Mouse (Mus musculus) intestine, embryonic 16.5 days (tissue): Measurements from ENCODE around the gene Irf3. TPM values are rescaled to one million over a fixed set of nuclear protein-coding genes. Genes with fewer than 3 reads are reported as not detected.

Source experiments
- ATAC-seq: fragments of 200-750 bp; cut with Nextera tagmentation; 2 replicates; pipeline ENCODE4 v1.8.0; 2017; ENCODE audit warnings: moderate TSS enrichment, moderate library complexity
- H3K27ac ChIP-seq: fragments of 300-500 bp; sonication (generic); 2 replicates; pipeline ENCODE4 v1.5.1; 2014; ENCODE audit warnings: mild to moderate bottlenecking, low read length
- H3K27me3 ChIP-seq: fragments of 300-500 bp; sonication (generic); replicated peaks from 2 replicates; pipeline ENCODE4 v1.6.1; 2014; ENCODE audit warnings: low read length, control low read depth, mixed read lengths; ENCODE audit not compliant: control insufficient read depth, insufficient read depth
- H3K36me3 ChIP-seq: fragments of 300-500 bp; sonication (generic); 2 replicates; pipeline ENCODE4 v1.6.1; 2014; ENCODE audit warnings: low read length, control low read depth; ENCODE audit not compliant: control insufficient read depth, insufficient read depth
- H3K4me1 ChIP-seq: fragments of 300-500 bp; sonication (generic); 2 replicates; pipeline ENCODE4 v1.6.1; 2014; ENCODE audit warnings: low read length, control low read depth, mixed read lengths; ENCODE audit not compliant: control insufficient read depth, insufficient read depth
- H3K4me2 ChIP-seq: fragments of 300-500 bp; sonication (generic); 2 replicates; pipeline ENCODE4 v1.6.1; 2014; ENCODE audit warnings: low read depth, low read length, control low read depth
- H3K4me3 ChIP-seq: fragments of 300-500 bp; sonication (generic); 2 replicates; pipeline ENCODE4 v1.5.1; 2014; ENCODE audit warnings: mild to moderate bottlenecking, low read length
- H3K9ac ChIP-seq: fragments of 300-500 bp; sonication (generic); 2 replicates; pipeline ENCODE4 v1.6.1; 2014; ENCODE audit warnings: low read depth, low read length
- H3K9me3 ChIP-seq: fragments of 300-500 bp; sonication (generic); 2 replicates; pipeline ENCODE4 v1.6.1; 2016; ENCODE audit warnings: low read length, control low read depth; ENCODE audit not compliant: control insufficient read depth
- WGBS: fragments of 180-500 bp; shearing (Covaris S2); extraction: QIAGEN DNeasy Blood & Tissue Kit; methylation state at CpG from one replicate; pipeline ENCODE4 v1.1.7; 2014; 5-methylcytosine and 5-hydroxymethylcytosine counted together
- polyA plus RNA-seq: library from polyadenylated mRNA; unstranded; fragments of >200 nt; fragmentation: Nextera tagmentation; extraction: Ambion mirVana; gene quantifications from 2 replicates; pipeline ENCODE4 v1.2.1, GENCODE M21; 2015

Irf3 gene
- polyA plus RNA-seq, 1 experiment from 2014 or later, result 115 TPM

DNA sequence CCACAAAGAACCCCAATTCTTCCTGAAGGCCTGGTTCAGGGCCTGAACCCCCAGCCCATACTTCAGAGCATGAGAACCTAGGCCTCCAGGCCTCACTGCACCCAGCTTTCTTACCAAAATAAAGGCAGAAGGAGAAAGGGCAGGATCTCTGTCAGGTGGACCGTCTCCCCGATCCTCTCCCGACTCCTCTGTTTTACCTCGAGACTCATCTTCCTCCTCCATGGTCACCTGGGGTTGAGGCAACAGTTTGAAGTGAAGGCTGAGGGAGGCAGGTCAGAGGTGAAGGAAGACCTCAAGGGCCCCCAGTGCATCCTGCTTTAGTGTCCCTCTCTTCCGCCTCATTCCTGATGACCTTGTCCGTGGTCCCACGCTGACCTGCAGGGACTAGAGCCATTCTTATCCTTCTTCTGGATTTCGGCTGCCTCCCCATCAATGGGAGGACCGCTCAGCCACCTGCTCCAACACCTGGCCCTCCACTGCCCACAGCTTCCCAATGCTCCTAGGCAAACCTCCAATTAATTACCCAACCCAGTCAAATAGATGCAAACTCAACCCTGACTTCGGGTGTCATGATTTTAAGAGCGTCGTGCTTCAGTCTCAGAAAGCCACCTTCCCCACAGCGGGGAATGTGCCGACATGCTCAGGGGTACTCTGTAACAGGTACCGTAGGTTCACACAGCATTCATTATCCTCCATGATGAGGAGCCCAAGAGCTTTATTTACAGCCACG lies 16.1 kb downstream of the Irf3 start:
- H3K36me3 ChIP-seq, result peaks cover 22% of the 10 kb centered on the region
- 93% methylated on average over 16 of the region's 16 CpGs for WGBS
- no peak overlapping the region for H3K4me2 ChIP-seq
- no peaks in the 10 kb centered on the region for H3K27me3 ChIP-seq
- no peak overlapping the region for H3K27ac ChIP-seq
- H3K4me1 ChIP-seq, result peaks cover 15% of the 10 kb centered on the region
- ATAC-seq, result no peak
- H3K9ac ChIP-seq, result no peak overlapping the region
- no peaks in the 10 kb centered on the region for H3K9me3 ChIP-seq
- H3K4me3 ChIP-seq, result no peak overlapping the region

DNA sequence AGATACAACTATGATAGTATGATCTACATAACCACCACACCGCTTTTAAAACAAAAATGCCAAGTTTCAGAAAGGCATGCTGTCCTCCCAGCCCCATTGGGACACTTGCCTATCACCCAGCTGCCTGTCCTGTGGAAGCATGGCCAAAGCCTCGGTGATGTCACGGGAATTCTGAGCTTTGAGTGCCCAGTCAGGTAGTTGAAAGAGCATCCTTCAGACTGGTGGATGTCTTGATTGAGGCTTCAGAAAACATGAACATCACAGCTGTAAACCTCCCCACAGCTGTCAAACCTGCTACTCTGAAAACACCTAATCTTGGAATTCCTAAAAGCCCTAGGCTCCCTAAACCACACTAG lies 16.6 kb downstream of the Irf3 start:
- 0 out of 2 replicates have a peak overlapping the region, but pooled peaks have one; percentile 27 for H3K9ac ChIP-seq
- H3K4me2 ChIP-seq, result no peak overlapping the region
- peaks cover 20% of the 10 kb centered on the region for H3K4me1 ChIP-seq
- peaks cover 18% of the 10 kb centered on the region for H3K36me3 ChIP-seq
- no peak for ATAC-seq
- H3K9me3 ChIP-seq, result no peaks in the 10 kb centered on the region
- WGBS, result 95% methylated on average over 3 of the region's 3 CpGs
- H3K4me3 ChIP-seq, result no peak overlapping the region
- no peaks in the 10 kb centered on the region for H3K27me3 ChIP-seq
- H3K27ac ChIP-seq, result no peak overlapping the region

- Histone ChIP-seq H3K9ac (peak overlapping the region; percentile 99), H3K4me3 (peak overlapping the region; percentile 97), H3K36me3 (peaks cover 18% of the 10 kb centered on the region), H3K4me2 (peak overlapping the region; percentile 80), H3K9me3 (no peaks in the 10 kb centered on the region), H3K27ac (peak overlapping the region; percentile 100), H3K27me3 (no peaks in the 10 kb centered on the region), H3K4me1 (peaks cover 21% of the 10 kb centered on the region)
- no peak for ATAC-seq
- 2% methylated on average over 20 of the region's 20 CpGs for WGBS
Observed at GRCm38 (mm10) chr7:45015344-45015956, 18.0 kb downstream of the Irf3 start.

DNA sequence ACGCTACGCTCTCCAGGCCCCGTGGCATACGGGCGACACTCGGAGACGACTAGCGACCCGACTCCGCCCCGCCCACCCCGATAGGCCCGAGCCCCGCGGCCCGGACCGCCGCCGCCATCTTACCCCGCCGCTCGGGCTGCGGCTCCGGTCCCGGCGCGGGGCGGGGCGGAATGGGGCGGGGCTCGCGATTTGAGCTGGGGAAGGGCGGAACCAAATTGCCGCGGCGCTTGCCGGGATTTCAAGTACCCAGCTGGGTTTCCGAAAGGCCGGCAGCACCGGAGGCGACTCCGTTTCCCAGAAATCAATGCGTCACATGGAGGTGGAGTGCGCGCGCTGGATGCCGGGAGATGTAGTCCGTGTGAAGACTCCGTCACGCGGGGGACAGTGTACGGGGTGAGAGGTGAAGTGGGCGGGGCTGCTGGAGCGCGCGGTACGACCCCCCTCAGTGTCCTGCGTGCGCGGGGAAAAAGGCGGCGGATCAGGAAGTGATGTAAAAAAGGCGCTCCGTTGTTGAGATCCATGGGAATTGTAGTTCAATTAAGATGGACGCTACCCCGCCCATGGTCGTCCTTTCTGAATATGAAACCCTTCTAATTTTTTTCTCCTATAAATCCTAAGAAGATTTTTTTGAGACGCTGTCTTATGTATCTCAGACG lies 18.6 kb downstream of the Irf3 start, which contains the start of gene Scaf1:
Gene Scaf1, minus strand, starts transcription at position 407 of the 656 bp plus-strand sequence.
- peak within 1 kb of the TSS; percentile 80 for H3K4me2 ChIP-seq
- WGBS, result under 1% methylated on average over 69 of the region's 69 CpGs
- H3K9me3 ChIP-seq, result no peaks in the 10 kb centered on the region
- peak; percentile 83 for ATAC-seq
- H3K4me3 ChIP-seq, result peak within 1 kb of the TSS; percentile 97
- H3K27ac ChIP-seq, result peak within 1 kb of the TSS; percentile 100
- H3K36me3 ChIP-seq, result peaks cover 18% of the 10 kb centered on the region
- H3K9ac ChIP-seq, result peak within 1 kb of the TSS; percentile 99
- no peaks in the 10 kb centered on the region for H3K27me3 ChIP-seq
- peaks cover 21% of the 10 kb centered on the region for H3K4me1 ChIP-seq

- Histone ChIP-seq H3K4me2 (peak overlapping the region; percentile 77), H3K9me3 (no peaks in the 10 kb centered on the region), H3K27me3 (no peaks in the 10 kb centered on the region), H3K36me3 (peaks cover 12% of the 10 kb centered on the region), H3K4me3 (peak overlapping the region; percentile 97), H3K27ac (peak overlapping the region; percentile 100), H3K9ac (peak overlapping the region; percentile 99), H3K4me1 (peaks cover 21% of the 10 kb centered on the region)
- no peak for ATAC-seq
- WGBS, result 1% methylated on average over 4 of the region's 4 CpGs
Observed at GRCm38 (mm10) chr7:45016761-45017160, 19.3 kb downstream of the Irf3 start.

GRCm38 (mm10) chr7:45017242-45018061 lies 20.0 kb downstream of the Irf3 start, which contains the start of gene Rras:
Rras (plus strand) TSS chr7:45017961.
- no peaks in the 10 kb centered on the region for H3K9me3 ChIP-seq
- peak within 1 kb of the TSS; percentile 77 for H3K4me2 ChIP-seq
- H3K27ac ChIP-seq, result peak within 1 kb of the TSS; percentile 100
- peak within 1 kb of the TSS; percentile 79 for H3K9ac ChIP-seq
- WGBS, result under 1% methylated on average over 36 of the region's 36 CpGs
- peak; percentile 93 for ATAC-seq
- H3K36me3 ChIP-seq, result peaks cover 5% of the 10 kb centered on the region; the same call in 1 of the 2 replicates
- H3K4me3 ChIP-seq, result peak within 1 kb of the TSS; percentile 97
- no peaks in the 10 kb centered on the region for H3K27me3 ChIP-seq
- H3K4me1 ChIP-seq, result peaks cover 21% of the 10 kb centered on the region

GRCm38 (mm10) chr7:45019031-45019571 lies 21.7 kb downstream of the Irf3 start:
- peak overlapping the region; percentile 79; the same call in 1 of the 2 replicates for H3K9ac ChIP-seq
- H3K27ac ChIP-seq, result peak overlapping the region; percentile 88

DNA sequence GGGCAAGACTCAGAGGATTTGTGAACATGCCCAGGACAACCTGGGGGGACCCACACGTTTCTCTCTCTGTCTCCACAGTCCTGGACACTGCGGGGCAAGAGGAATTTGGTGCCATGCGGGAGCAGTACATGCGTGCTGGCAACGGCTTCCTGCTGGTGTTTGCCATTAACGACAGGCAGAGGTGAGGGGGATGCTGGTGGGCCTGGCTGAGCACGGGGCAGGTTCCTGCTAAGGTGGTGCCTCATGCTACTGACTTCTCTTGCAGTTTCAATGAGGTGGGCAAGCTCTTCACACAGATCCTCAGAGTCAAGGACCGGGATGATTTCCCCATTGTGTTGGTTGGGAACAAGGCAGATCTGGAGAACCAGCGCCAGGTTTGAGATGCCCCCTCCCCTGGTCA lies 22.8 kb downstream of the Irf3 start:
- H3K9ac ChIP-seq, result no peak overlapping the region
- H3K4me2 ChIP-seq, result no peak overlapping the region
- ATAC-seq, result no peak

More at GRCm38 (mm10) chr7:45019031-45019571, 21.7 kb downstream of the Irf3 start:
- Histone ChIP-seq H3K4me2 (peak overlapping the region; percentile 74), H3K27me3 (no peaks in the 10 kb centered on the region), H3K4me1 (peaks cover 21% of the 10 kb centered on the region), H3K9me3 (no peaks in the 10 kb centered on the region), H3K4me3 (peak overlapping the region; percentile 97), H3K36me3 (no peaks in the 10 kb centered on the region)
- no peak for ATAC-seq
- WGBS, result 34% methylated on average over 8 of the region's 8 CpGs

More for the DNA sequence above, 22.8 kb downstream of the Irf3 start:
- Histone ChIP-seq H3K4me3 (no peak overlapping the region), H3K27ac (no peak overlapping the region), H3K9me3 (no peaks in the 10 kb centered on the region), H3K36me3 (no peaks in the 10 kb centered on the region), H3K27me3 (no peaks in the 10 kb centered on the region), H3K4me1 (peaks cover 11% of the 10 kb centered on the region)
- 69% methylated on average over 9 of the region's 9 CpGs for WGBS
